In the genomic region with DNA sequence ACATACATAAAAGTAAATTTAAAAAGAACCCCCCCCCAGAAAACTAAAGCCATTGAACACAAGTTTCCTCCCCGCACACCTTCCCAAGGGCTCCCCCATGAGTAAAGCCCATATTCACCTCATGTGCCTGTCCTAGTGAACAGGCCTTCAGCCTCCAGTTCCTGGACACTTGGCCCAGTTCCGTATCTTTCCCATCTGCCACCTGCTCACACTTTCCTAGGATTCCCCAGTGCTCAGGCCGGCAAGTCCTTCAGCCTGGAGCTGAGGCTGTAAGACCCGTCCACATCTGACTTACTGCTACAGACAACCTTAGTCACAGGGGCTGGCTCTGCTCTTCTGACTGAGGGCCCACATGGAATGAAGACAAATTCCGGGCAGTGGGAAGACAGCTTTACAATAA, we compare ENCODE assay signal across 14 mouse cellular contexts. TPM values are rescaled to one million over a fixed set of nuclear protein-coding genes. Genes with fewer than 3 reads are reported as not detected.
"Had no signal": no experiment of that assay in that cellular context is flagged by ENCODE, and none has a peak within 500 bp of the region (broad histone marks: within the 10 kb centered on the region; RNA-seq: fewer than 3 reads in every experiment).

No protein-coding gene starts in this region.

- H3K27ac ChIP-seq: liver, embryonic 15.5 days; midbrain, embryonic 13.5 days; neural tube, embryonic 15.5 days; stomach, postnatal 0 days had no signal

- DNase-seq: kidney, postnatal 10 days; kidney, postnatal 4 days; left cerebral cortex, postnatal 4 days; lung, adult 2 months; lung, postnatal 36 days; right cerebral cortex, adult 18-20 months; thymus, postnatal 4 days had no signal

- H3K4me3 ChIP-seq: liver, embryonic 15.5 days; midbrain, embryonic 13.5 days; myocyte; neural tube, embryonic 15.5 days had no signal

RNA-seq across cellular contexts. Expression of gene Cnn1, which starts 40.7 kb away (rescaled TPM):
- total RNA-seq: megakaryocyte progenitor cell, adult 5-6 weeks had no signal

RNA-seq across cellular contexts. Expression of gene Zfp872, which starts 48.1 kb away (rescaled TPM):
- total RNA-seq: left cerebral cortex, adult 18-20 months; megakaryocyte progenitor cell, adult 5-6 weeks had no signal
